Mouse (Mus musculus) common myeloid progenitor, adult 5-6 weeks (primary cell): ENCODE measurements around the gene Hist2h2ac. TPM values are rescaled to one million over a fixed set of nuclear protein-coding genes. Genes with fewer than 3 reads are reported as not detected.
"Not testable (repeated sequence)": the region's sequence is repeated elsewhere in the genome, so short reads cannot be mapped to it uniquely, and the experiment has no call there.

Experiments used
- ATAC-seq: replicated peaks from 2 replicates; pipeline ENCODE4 v1.8.0; 2016; ENCODE audit warnings: low read depth, mild to moderate bottlenecking, moderate TSS enrichment, inconsistent platforms; ENCODE audit not compliant: poor library complexity, severe bottlenecking
- total RNA-seq: library from RNA; stranded (forward); fragments of 200-1000, 187-1606 nt; gene quantifications from 2 replicates; pipeline ENCODE4 v1.2.3, GENCODE M21; 2017

Hist2h2ac gene
- total RNA-seq, 1 experiment from 2014 or later, result 2,638 TPM

GRCm38 (mm10) chr3:96195616-96196313, 24.9 kb downstream of the Hist2h2ac start:
- ATAC-seq, result no peak

- ATAC-seq, result 0 out of 2 replicates have a peak, but pooled peaks have one; percentile 15
Measured at GRCm38 (mm10) chr3:96194966-96195365, 25.7 kb downstream of the Hist2h2ac start.

GRCm38 (mm10) chr3:96192977-96193376, 27.7 kb downstream of the Hist2h2ac start:
- ATAC-seq, result no peak

- no peak for ATAC-seq
Measured at GRCm38 (mm10) chr3:96182382-96182776, 38.3 kb downstream of the Hist2h2ac start.

- no peak for ATAC-seq
Measured at GRCm38 (mm10) chr3:96181510-96182381, 38.9 kb downstream of the Hist2h2ac start.

GRCm38 (mm10) chr3:96180727-96181477, 39.8 kb downstream of the Hist2h2ac start, which contains the start of gene Sv2a:
TSS of gene Sv2a (plus strand) at chr3:96181151.
- peak; percentile 59 for ATAC-seq

GRCm38 (mm10) chr3:96179531-96179930, 41.1 kb downstream of the Hist2h2ac start:
- ATAC-seq, result no peak

- ATAC-seq, result no peak
Measured at GRCm38 (mm10) chr3:96178902-96179301, 41.8 kb downstream of the Hist2h2ac start.

- ATAC-seq, result no peak
Measured at GRCm38 (mm10) chr3:96178427-96178826, 42.3 kb downstream of the Hist2h2ac start.

- no peak for ATAC-seq
Measured at GRCm38 (mm10) chr3:96175251-96175650, 45.4 kb downstream of the Hist2h2ac start.

GRCm38 (mm10) chr3:96174042-96174441, 46.6 kb downstream of the Hist2h2ac start:
- not testable (repeated sequence) for ATAC-seq

- ATAC-seq, result no peak
Measured at GRCm38 (mm10) chr3:96173185-96173584, 47.5 kb downstream of the Hist2h2ac start.

- peak; percentile 89 for ATAC-seq
Measured at GRCm38 (mm10) chr3:96172197-96173178, 48.2 kb downstream of the Hist2h2ac start, which contains the start of gene Sf3b4. TSS of gene Sf3b4 (plus strand) at chr3:96172332.

GRCm38 (mm10) chr3:96171583-96172196, 49.0 kb downstream of the Hist2h2ac start:
- ATAC-seq, result no peak

GRCm38 (mm10) chr3:96170976-96171545, 49.6 kb downstream of the Hist2h2ac start:
- no peak for ATAC-seq
